Mouse (Mus musculus): ENCODE measurements around the gene Crisp4.

- no peak for TF ChIP-seq POLR2A (IDR thresholded peaks at IDR 0.05; ENCODE audit: insufficient read depth, low read depth, low read length)
- no peak for TF ChIP-seq CTCF (IDR thresholded peaks at IDR 0.05)
- TF ChIP-seq EP300 (IDR thresholded peaks at IDR 0.05; ENCODE audit: insufficient read depth, low read depth, low read length) = no peak
Observed at GRCm38 (mm10) chr1:18148211-18148610, 2.5 kb upstream of the Crisp4 start.
